Mouse (Mus musculus): ENCODE measurements around the gene Rassf8.

Gene Rassf8

GRCm38 (mm10) chr6:145779383-145779782 is 32.8 kb downstream of the Rassf8 start:
- peak; percentile 49 for DNase-seq

GRCm38 (mm10) chr6:145780180-145780802 is 33.7 kb downstream of the Rassf8 start:
- no peak for DNase-seq

- no peak for DNase-seq
Measured at GRCm38 (mm10) chr6:145781256-145781655, 34.7 kb downstream of the Rassf8 start.

DNA sequence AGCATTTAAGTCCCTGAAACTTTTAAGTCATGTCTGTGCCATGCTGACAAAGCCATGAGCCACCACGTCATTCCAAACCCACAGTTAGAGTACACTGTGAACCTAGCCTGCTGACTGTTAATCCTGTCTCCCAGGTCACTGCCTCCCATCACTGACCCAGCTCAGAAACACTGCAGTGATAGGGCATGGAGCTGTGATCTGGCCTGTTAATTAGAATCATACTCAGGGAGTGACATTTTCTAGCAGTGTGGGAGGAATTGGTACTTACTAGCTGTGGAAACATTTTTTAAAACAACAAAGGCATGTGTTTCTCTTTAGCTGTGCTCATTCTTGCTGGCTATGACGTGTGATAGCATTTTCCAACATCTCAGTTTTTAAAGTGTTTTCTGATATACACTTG is 35.4 kb downstream of the Rassf8 start:
- DNase-seq, result no peak

- DNase-seq, result no peak
Measured at GRCm38 (mm10) chr6:145787311-145787710, 40.8 kb downstream of the Rassf8 start.

DNA sequence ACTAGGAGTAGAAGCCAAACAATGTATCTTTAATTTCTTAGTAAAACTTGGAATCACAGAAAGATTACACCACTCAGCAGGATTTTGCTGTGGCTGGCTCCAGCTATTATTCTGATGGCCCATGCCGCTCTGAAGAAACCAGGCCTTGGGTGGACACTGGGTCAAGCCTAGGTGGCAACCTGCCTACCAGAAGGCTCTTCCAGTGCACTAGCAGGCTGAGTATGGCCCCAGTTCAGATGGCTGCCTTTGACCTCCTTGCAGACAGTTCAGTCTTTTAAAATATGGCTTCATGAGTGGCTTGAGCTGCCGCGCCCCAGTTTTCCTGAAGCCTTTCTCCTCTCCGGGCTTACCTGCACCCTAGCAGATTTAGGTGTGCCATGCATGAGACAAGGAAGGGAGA is 43.2 kb downstream of the Rassf8 start:
- DNase-seq, result no peak

DNA sequence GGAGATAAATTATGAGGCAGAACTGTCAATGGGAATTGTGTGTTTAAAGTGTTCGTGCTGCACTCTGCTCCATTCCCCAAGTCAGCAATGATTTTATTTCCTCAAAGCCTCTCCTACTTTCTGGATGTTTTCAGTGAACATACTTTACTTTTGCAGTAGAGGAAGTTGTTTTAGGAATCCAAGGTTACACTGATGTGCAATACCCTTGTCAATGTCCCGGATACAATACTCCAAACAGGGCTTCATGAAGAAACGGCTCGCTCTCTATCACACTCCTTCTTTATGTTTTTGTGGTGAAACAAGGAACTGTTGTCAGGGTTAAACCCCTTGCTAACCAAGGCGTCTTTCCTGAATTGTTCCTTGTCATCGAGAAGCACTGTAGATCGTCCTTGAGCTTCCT is 45.8 kb downstream of the Rassf8 start:
- no peak for DNase-seq

GRCm38 (mm10) chr6:145793109-145793593 is 46.6 kb downstream of the Rassf8 start:
- DNase-seq, result peak; percentile 82

DNA sequence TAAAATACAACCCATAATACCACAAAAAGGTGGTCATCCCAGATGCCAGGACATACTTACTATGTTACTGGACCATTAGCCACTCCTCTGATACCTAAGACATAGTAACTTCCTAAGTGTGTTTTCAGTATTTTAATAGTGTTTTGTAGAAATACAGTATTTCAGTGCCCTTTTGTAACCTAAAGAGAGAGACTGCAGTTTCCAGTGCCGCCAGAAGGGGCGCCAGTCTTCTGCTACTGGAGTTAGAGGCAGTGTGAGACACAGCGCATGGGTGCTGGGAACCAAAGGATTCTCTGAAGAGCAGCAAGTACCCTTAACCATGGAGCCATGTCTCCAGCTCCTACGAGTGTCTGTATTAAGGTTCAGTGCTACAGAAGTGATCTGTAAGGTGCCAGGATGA is 48.1 kb downstream of the Rassf8 start:
- peak; percentile 24 for DNase-seq

- peak; percentile 54 for DNase-seq
Measured at GRCm38 (mm10) chr6:145796191-145797023, 49.9 kb downstream of the Rassf8 start.

- DNase-seq, result no peak
Measured at GRCm38 (mm10) chr6:145797692-145798091, 51.1 kb downstream of the Rassf8 start.

- no peak for DNase-seq
Measured at GRCm38 (mm10) chr6:145801796-145802488, 55.4 kb downstream of the Rassf8 start.

- no peak for DNase-seq
Measured at GRCm38 (mm10) chr6:145802881-145803280, 56.3 kb downstream of the Rassf8 start.

GRCm38 (mm10) chr6:145804276-145804675 is 57.7 kb downstream of the Rassf8 start:
- DNase-seq, result no peak

- DNase-seq, result no peak
Measured at GRCm38 (mm10) chr6:145806784-145807183, 60.2 kb downstream of the Rassf8 start.

DNA sequence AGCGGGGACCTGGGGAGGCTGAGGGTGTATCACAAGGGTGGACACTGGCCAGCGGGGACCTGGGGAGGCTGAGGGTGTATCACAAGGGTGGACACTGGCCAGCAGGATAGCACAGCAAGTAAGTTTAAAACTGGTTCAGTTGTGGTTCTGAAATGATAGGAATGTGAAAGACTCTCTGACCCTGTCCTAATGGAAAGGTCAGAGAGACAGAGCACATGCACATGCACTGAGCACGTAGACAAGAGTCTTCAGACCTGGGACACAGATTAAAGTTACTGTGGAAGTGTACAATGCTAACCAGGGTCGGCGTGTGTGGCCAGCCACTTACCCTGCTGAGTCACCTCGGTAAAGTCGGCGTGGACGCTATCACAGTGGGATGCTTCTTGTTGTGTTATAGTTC is 61.4 kb downstream of the Rassf8 start:
- DNase-seq, result no peak

DNA sequence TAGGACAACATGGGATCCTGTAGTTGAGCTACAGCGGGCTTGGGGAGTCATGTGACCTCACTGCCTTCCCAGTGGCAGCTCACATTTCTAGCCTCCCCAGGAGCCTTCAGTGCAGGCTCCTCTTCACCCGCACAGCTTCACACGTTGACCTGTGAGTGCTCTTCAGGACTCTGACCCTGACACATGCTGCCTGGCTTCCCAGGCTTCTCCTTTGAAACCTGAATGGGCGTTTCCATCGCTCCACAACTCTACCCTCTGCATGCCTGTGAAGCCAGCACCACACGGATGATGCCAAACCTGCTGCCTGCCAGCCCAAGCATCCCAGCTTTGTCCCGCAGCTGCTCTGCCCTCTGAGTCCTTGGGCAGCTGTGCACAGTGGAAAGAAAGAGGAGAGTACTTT is 63.0 kb downstream of the Rassf8 start:
- no peak for DNase-seq

GRCm38 (mm10) chr6:145810015-145810414 is 63.5 kb downstream of the Rassf8 start:
- no peak for DNase-seq

DNA sequence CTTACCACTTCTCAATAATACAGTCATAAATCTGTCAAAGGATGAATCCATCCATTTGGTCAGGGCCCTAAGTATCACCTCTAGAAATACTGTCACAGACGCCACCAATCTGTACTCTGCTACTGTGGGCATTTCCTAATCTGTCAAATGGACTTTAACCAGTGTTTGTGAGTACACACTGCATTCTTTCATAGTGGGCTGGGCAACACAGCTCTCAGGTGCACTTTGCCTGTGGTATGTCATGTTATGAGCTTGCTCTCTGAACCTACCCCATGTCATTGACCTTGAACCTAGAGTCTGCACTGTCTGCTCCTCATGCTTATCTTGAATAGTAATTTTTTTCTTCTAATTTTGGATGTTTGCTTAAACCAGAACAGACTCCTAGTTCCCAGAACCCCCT is 64.6 kb downstream of the Rassf8 start:
- no peak for DNase-seq

DNA sequence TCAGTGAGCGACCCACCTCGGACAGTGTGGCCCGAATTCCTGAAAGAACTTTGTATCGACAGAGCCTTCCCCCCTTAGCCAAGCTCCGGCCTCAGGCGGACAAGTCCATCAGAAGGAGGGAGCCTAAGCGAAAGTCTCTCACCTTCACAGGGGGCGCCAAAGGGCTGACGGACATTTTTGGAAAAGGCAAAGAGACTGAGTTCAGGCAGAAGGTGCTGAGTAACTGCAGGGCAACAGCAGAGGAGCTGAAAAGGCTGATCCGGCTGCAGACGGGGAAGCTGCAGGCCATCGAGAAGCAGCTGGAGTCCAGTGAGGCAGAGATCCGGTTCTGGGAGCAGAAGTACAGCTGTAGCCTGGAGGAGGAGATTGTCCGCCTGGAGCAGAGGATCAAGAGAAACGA is 68.7 kb downstream of the Rassf8 start:
- DNase-seq, result peak; percentile 28

DNA sequence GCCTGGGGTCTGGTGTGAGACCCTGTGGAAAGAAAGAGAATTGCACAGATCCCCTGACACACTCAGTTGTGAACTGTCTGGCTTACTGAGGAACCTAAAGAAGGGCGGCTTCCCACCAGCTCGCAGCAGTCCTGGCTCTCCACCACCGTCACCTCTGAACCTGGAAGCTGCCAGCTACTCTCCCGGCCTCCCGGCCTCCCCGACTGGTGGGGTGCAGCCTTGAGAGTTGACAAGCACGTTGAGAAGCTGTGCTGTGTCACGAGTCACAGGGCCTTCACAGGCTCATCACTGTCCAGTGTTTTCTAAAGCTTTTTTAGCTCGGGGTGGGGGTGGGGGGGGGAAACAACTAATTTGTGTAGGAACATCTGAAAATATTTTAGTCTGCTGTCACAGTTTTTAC is 72.6 kb downstream of the Rassf8 start:
- DNase-seq, result no peak

- DNase-seq, result no peak
Measured at GRCm38 (mm10) chr6:145822218-145822617, 75.7 kb downstream of the Rassf8 start.

DNA sequence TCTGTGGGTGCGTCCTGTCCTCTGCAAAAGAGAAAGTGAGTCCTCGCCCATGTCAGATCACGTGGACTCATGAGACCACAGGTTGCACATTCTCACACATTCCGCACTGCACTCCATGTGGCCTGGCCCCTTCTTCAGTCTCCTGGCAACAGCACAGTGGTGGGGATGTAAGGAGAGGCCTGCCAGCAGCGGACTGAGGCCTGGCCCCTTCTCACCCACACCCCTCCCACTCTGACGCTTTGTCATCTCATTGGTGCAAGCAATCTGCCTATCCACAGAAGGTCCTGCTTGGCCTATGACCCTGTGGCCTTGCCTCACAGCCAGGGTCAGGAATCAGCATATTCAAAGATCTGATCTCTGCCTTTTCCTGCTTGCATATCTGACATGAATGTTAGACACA is 76.6 kb downstream of the Rassf8 start:
- peak; percentile 51 for DNase-seq

All from lung, postnatal 10 days (tissue).